Mouse (Mus musculus) heart, embryonic 10.5 days (tissue): ENCODE data around the gene Foxo3. TPM values are rescaled to one million over a fixed set of nuclear protein-coding genes. Genes with fewer than 3 reads are reported as not detected.

Source experiments
- DNase-seq: peaks from one replicate; pipeline ENCODE4 v3.0.0-alpha.2; 2017; ENCODE audit warnings: low spot score
- H3K27ac ChIP-seq: fragments of 300-500 bp; sonication (generic); 2 replicates; pipeline ENCODE4 v1.5.1; 2016; ENCODE audit warnings: mild to moderate bottlenecking
- H3K27me3 ChIP-seq: fragments of 300-500 bp; sonication (generic); 2 replicates; pipeline ENCODE4 v1.6.1; 2016; ENCODE audit warnings: mild to moderate bottlenecking; ENCODE audit not compliant: poor library complexity, insufficient read depth, severe bottlenecking
- H3K36me3 ChIP-seq: fragments of 300-500 bp; sonication (generic); 2 replicates; pipeline ENCODE4 v1.6.1; 2016; ENCODE audit warnings: mild to moderate bottlenecking, moderate library complexity
- H3K4me1 ChIP-seq: fragments of 300-500 bp; sonication (generic); 2 replicates; pipeline ENCODE4 v1.6.1; 2016; ENCODE audit warnings: mild to moderate bottlenecking
- H3K4me3 ChIP-seq: fragments of 300-500 bp; sonication (generic); 2 replicates; pipeline ENCODE4 v1.5.1; 2016; ENCODE audit warnings: mild to moderate bottlenecking, moderate library complexity
- H3K9me3 ChIP-seq: fragments of 300-500 bp; sonication (generic); 2 replicates; pipeline ENCODE4 v1.6.1; 2016; ENCODE audit warnings: mild to moderate bottlenecking, moderate library complexity
- WGBS: fragments of 180-500 bp; shearing (Covaris S2); methylation state at CpG from one replicate; pipeline ENCODE4 v1.1.7; 2016; 5-methylcytosine and 5-hydroxymethylcytosine counted together
- polyA plus RNA-seq: library from polyadenylated mRNA; unstranded; fragments of >200 nt; fragmentation: Nextera tagmentation; extraction: Ambion mirVana; gene quantifications from 2 replicates; pipeline ENCODE4 v1.2.1, GENCODE M21; 2016

The Foxo3 gene
- polyA plus RNA-seq, 1 experiment from 2014 or later = 3.4 TPM

GRCm38 (mm10) chr10:42142081-42142480, 134.5 kb downstream of the Foxo3 start:
- no peak overlapping the region for H3K4me3 ChIP-seq
- H3K36me3 ChIP-seq = no peaks in the 10 kb centered on the region
- H3K27me3 ChIP-seq = peaks cover 4% of the 10 kb centered on the region
- WGBS = 71% methylated on average over 9 of the region's 9 CpGs
- no peak overlapping the region for H3K27ac ChIP-seq
- no peaks in the 10 kb centered on the region for H3K4me1 ChIP-seq
- DNase-seq = no peak
- H3K9me3 ChIP-seq = no peaks in the 10 kb centered on the region

DNA sequence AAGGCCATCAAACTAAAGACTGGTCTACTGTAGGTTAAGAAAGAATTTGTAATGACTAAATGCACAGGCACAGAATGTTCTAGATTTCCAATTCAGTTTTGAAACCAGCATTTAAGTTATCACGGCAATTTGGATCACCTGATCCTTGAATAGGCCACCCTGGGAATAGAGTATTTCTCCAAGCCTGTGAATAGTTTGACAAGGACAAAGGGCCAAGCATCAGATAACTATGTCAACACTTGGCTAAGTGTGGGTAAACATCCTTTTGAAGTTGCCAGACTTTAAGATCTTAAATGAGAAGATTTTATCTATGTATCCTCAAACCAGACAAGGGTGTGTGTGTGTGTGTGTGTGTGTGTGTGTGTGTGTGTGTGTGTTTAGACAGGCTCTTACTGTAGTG, 136.8 kb downstream of the Foxo3 start:
- Histone ChIP-seq H3K27ac (no peak overlapping the region), H3K9me3 (no peaks in the 10 kb centered on the region), H3K36me3 (no peaks in the 10 kb centered on the region), H3K4me3 (no peak overlapping the region), H3K27me3 (no peaks in the 10 kb centered on the region), H3K4me1 (0 out of 2 replicates have a peak, but pooled peaks cover 7% of the 10 kb centered on the region)
- 50% methylated on average over 1 of the region's 1 CpGs for WGBS
- no peak for DNase-seq

- Histone ChIP-seq H3K27ac (no peak overlapping the region), H3K27me3 (no peaks in the 10 kb centered on the region; the same call in 1 of the 2 replicates), H3K9me3 (no peaks in the 10 kb centered on the region), H3K4me3 (no peak overlapping the region), H3K36me3 (no peaks in the 10 kb centered on the region), H3K4me1 (peaks cover 10% of the 10 kb centered on the region; the same call in 1 of the 2 replicates)
- WGBS = 71% methylated on average over 14 of the region's 14 CpGs
- DNase-seq = no peak
These were observed 141.5 kb downstream of the Foxo3 start for GRCm38 (mm10) chr10:42134759-42135702.

Other genes with a start within 250 kb of the Foxo3 start
- 8.7 and 11.3 TPM in 2 replicates for gene Afg1l, start 201.8 kb upstream of the Foxo3 start, polyA plus RNA-seq
- 339 and 374 TPM in 2 replicates for gene Snx3, start 225.3 kb upstream of the Foxo3 start, polyA plus RNA-seq